Mouse (Mus musculus) forebrain, embryonic 12.5 days (tissue): ENCODE data around the gene Zfp719. TPM values are rescaled to one million over a fixed set of nuclear protein-coding genes. Genes with fewer than 3 reads are reported as not detected.

Experiments
- ATAC-seq: fragments of 200-750 bp; cut with Nextera tagmentation; 2 replicates; pipeline ENCODE4 v1.8.0; 2017; ENCODE audit warnings: moderate TSS enrichment; ENCODE audit not compliant: low FRiP score
- H3K27ac ChIP-seq: fragments of 300-500 bp; sonication (generic); 2 replicates; pipeline ENCODE4 v1.5.1; 2016; ENCODE audit warnings: mild to moderate bottlenecking
- H3K27me3 ChIP-seq: fragments of 300-500 bp; sonication (generic); 2 replicates; pipeline ENCODE4 v1.6.1; 2016; ENCODE audit warnings: mild to moderate bottlenecking
- H3K36me3 ChIP-seq: fragments of 300-500 bp; sonication (generic); replicated peaks from 2 replicates; pipeline ENCODE4 v1.6.1; 2016; ENCODE audit warnings: mild to moderate bottlenecking
- H3K4me1 ChIP-seq: fragments of 300-500 bp; sonication (generic); 2 replicates; pipeline ENCODE4 v1.6.1; 2016
- H3K4me2 ChIP-seq: fragments of 300-500 bp; sonication (generic); 2 replicates; pipeline ENCODE4 v1.6.1; 2016; ENCODE audit warnings: mild to moderate bottlenecking, moderate library complexity
- H3K4me3 ChIP-seq: fragments of 300-500 bp; sonication (generic); replicated peaks from 2 replicates; pipeline ENCODE4 v1.5.1; 2016; ENCODE audit warnings: mild to moderate bottlenecking
- H3K9ac ChIP-seq: fragments of 300-500 bp; sonication (generic); 2 replicates; pipeline ENCODE4 v1.6.1; 2016; ENCODE audit warnings: mild to moderate bottlenecking
- H3K9me3 ChIP-seq: fragments of 300-500 bp; sonication (generic); 2 replicates; pipeline ENCODE4 v1.6.1; 2016
- WGBS: fragments of 180-500 bp; shearing (Covaris S2); methylation state at CpG from one replicate; pipeline ENCODE4 v1.1.7; 2016; 5-methylcytosine and 5-hydroxymethylcytosine counted together
- polyA plus RNA-seq: library from polyadenylated mRNA; unstranded; fragments of >200 nt; fragmentation: Nextera tagmentation; extraction: Ambion mirVana; gene quantifications from 2 replicates; pipeline ENCODE4 v1.2.1, GENCODE M21; 2016

Zfp719 gene
- 14.6 and 17.1 TPM in 2 replicates for polyA plus RNA-seq

GRCm38 (mm10) chr7:43579440-43580171 is at the start of gene Zfp719:
Zfp719 (plus strand) TSS chr7:43579610.
- H3K4me3 ChIP-seq: peak within 1 kb of the TSS; percentile 71

GRCm38 (mm10) chr7:43530216-43530785 is 49.1 kb upstream of the Zfp719 start:
- H3K9me3 ChIP-seq: no peaks in the 10 kb centered on the region
- WGBS: 80% methylated on average over 8 of the region's 8 CpGs
- no peaks in the 10 kb centered on the region for H3K27me3 ChIP-seq
- no peak overlapping the region for H3K27ac ChIP-seq
- H3K4me1 ChIP-seq: no peaks in the 10 kb centered on the region
- H3K4me2 ChIP-seq: no peak overlapping the region
- no peak overlapping the region for H3K4me3 ChIP-seq
- no peak overlapping the region for H3K9ac ChIP-seq
- H3K36me3 ChIP-seq: no peaks in the 10 kb centered on the region
- ATAC-seq: no peak

More at GRCm38 (mm10) chr7:43579440-43580171, at the start of gene Zfp719:
- peak; percentile 97 for ATAC-seq
- Histone ChIP-seq H3K9me3 (no peaks in the 10 kb centered on the region), H3K27me3 (no peaks in the 10 kb centered on the region), H3K4me2 (peak within 1 kb of the TSS; percentile 74), H3K9ac (peak within 1 kb of the TSS; percentile 76), H3K4me1 (peaks cover 21% of the 10 kb centered on the region), H3K36me3 (peaks cover 16% of the 10 kb centered on the region), H3K27ac (peak within 1 kb of the TSS; percentile 88)
- under 1% methylated on average over 37 of the region's 37 CpGs for WGBS

- Histone ChIP-seq H3K4me3 (no peak overlapping the region), H3K9me3 (no peaks in the 10 kb centered on the region), H3K27me3 (no peaks in the 10 kb centered on the region), H3K9ac (no peak overlapping the region), H3K27ac (no peak overlapping the region), H3K4me1 (no peaks in the 10 kb centered on the region), H3K4me2 (no peak overlapping the region), H3K36me3 (no peaks in the 10 kb centered on the region)
- 88% methylated on average over 9 of the region's 9 CpGs for WGBS
- ATAC-seq: no peak
Measured at GRCm38 (mm10) chr7:43532936-43533505, 46.4 kb upstream of the Zfp719 start.

- no peaks in the 10 kb centered on the region for H3K36me3 ChIP-seq
- no peak overlapping the region for H3K4me3 ChIP-seq
- H3K27me3 ChIP-seq: no peaks in the 10 kb centered on the region
- WGBS: 72% methylated on average over 4 of the region's 4 CpGs
- no peak overlapping the region for H3K9ac ChIP-seq
- H3K4me1 ChIP-seq: no peaks in the 10 kb centered on the region
- no peaks in the 10 kb centered on the region for H3K9me3 ChIP-seq
- no peak for ATAC-seq
- no peak overlapping the region for H3K27ac ChIP-seq
- no peak overlapping the region for H3K4me2 ChIP-seq
Measured at GRCm38 (mm10) chr7:43538524-43538923, 40.9 kb upstream of the Zfp719 start.

- Histone ChIP-seq H3K9me3 (no peaks in the 10 kb centered on the region), H3K36me3 (no peaks in the 10 kb centered on the region), H3K9ac (no peak within 1 kb of the TSS), H3K27ac (no peak within 1 kb of the TSS), H3K4me2 (no peak within 1 kb of the TSS), H3K4me3 (no peak within 1 kb of the TSS), H3K4me1 (no peaks in the 10 kb centered on the region), H3K27me3 (no peaks in the 10 kb centered on the region)
- ATAC-seq: no peak
- WGBS: 86% methylated on average over 7 of the region's 7 CpGs
Measured at GRCm38 (mm10) chr7:43544225-43544977, 35.0 kb upstream of the Zfp719 start, which contains the start of gene Cd33. Cd33 (minus strand) TSS chr7:43544428.

GRCm38 (mm10) chr7:43545656-43546545 is 33.5 kb upstream of the Zfp719 start:
- WGBS: 79% methylated on average over 7 of the region's 7 CpGs
- no peak for ATAC-seq
- no peaks in the 10 kb centered on the region for H3K4me1 ChIP-seq

GRCm38 (mm10) chr7:43547666-43548065 is 31.7 kb upstream of the Zfp719 start:
- Histone ChIP-seq H3K36me3 (no peaks in the 10 kb centered on the region), H3K4me1 (no peaks in the 10 kb centered on the region), H3K27me3 (no peaks in the 10 kb centered on the region), H3K9me3 (no peaks in the 10 kb centered on the region), H3K27ac (no peak overlapping the region), H3K4me2 (no peak overlapping the region), H3K4me3 (no peak overlapping the region), H3K9ac (no peak overlapping the region)
- 43% methylated on average over 5 of the region's 5 CpGs for WGBS
- no peak for ATAC-seq

More at GRCm38 (mm10) chr7:43545656-43546545, 33.5 kb upstream of the Zfp719 start:
- no peak overlapping the region for H3K9ac ChIP-seq
- H3K27me3 ChIP-seq: no peaks in the 10 kb centered on the region
- H3K9me3 ChIP-seq: no peaks in the 10 kb centered on the region
- no peak overlapping the region for H3K4me3 ChIP-seq
- no peak overlapping the region for H3K4me2 ChIP-seq
- H3K27ac ChIP-seq: no peak overlapping the region
- no peaks in the 10 kb centered on the region for H3K36me3 ChIP-seq

GRCm38 (mm10) chr7:43548206-43548605 is 31.2 kb upstream of the Zfp719 start:
- ATAC-seq: no peak
- Histone ChIP-seq H3K27me3 (no peaks in the 10 kb centered on the region), H3K4me2 (no peak overlapping the region), H3K27ac (no peak overlapping the region), H3K36me3 (no peaks in the 10 kb centered on the region), H3K9me3 (no peaks in the 10 kb centered on the region), H3K9ac (no peak overlapping the region), H3K4me1 (no peaks in the 10 kb centered on the region), H3K4me3 (no peak overlapping the region)
- 78% methylated on average over 4 of the region's 4 CpGs for WGBS

- no peak for ATAC-seq
- Histone ChIP-seq H3K27me3 (no peaks in the 10 kb centered on the region; the same call in 1 of the 2 replicates), H3K27ac (no peak overlapping the region), H3K9ac (no peak overlapping the region), H3K9me3 (no peaks in the 10 kb centered on the region), H3K4me1 (no peaks in the 10 kb centered on the region), H3K36me3 (no peaks in the 10 kb centered on the region), H3K4me2 (no peak overlapping the region), H3K4me3 (no peak overlapping the region)
- 94% methylated on average over 4 of the region's 4 CpGs for WGBS
Measured at GRCm38 (mm10) chr7:43553153-43553552, 26.3 kb upstream of the Zfp719 start.

- Histone ChIP-seq H3K9ac (no peak overlapping the region), H3K36me3 (no peaks in the 10 kb centered on the region), H3K27me3 (no peaks in the 10 kb centered on the region; the same call in 1 of the 2 replicates), H3K4me3 (no peak overlapping the region), H3K9me3 (no peaks in the 10 kb centered on the region), H3K27ac (no peak overlapping the region), H3K4me2 (no peak overlapping the region), H3K4me1 (no peaks in the 10 kb centered on the region)
- WGBS: 87% methylated on average over 3 of the region's 3 CpGs
- no peak for ATAC-seq
Measured at GRCm38 (mm10) chr7:43554550-43554949, 24.9 kb upstream of the Zfp719 start.

GRCm38 (mm10) chr7:43555351-43555750 is 24.1 kb upstream of the Zfp719 start:
- Histone ChIP-seq H3K4me2 (no peak overlapping the region), H3K4me1 (no peaks in the 10 kb centered on the region), H3K4me3 (no peak overlapping the region), H3K27me3 (no peaks in the 10 kb centered on the region; the same call in 1 of the 2 replicates), H3K36me3 (no peaks in the 10 kb centered on the region), H3K9me3 (no peaks in the 10 kb centered on the region), H3K27ac (no peak overlapping the region), H3K9ac (no peak overlapping the region)
- no peak for ATAC-seq
- WGBS: 92% methylated on average over 5 of the region's 5 CpGs
